In genomic region chr19:52177088-52177791, GRCm38 (mm10) we compare ENCODE assay signal across 13 mouse cellular contexts.
"Had no signal": no experiment of that assay in that cellular context is flagged by ENCODE, and none has a peak within 500 bp of the region (broad histone marks: within the 10 kb centered on the region; RNA-seq: fewer than 3 reads in every experiment).

No protein-coding gene starts in this region.

- ATAC-seq: liver, embryonic 12.5 days had no signal

- H3K27me3 ChIP-seq: kidney, embryonic 15.5 days; limb, embryonic 15.5 days; liver, embryonic 12.5 days; neural tube, embryonic 15.5 days had no signal

- H3K27ac ChIP-seq: kidney, embryonic 15.5 days; limb, embryonic 15.5 days; liver, embryonic 12.5 days; midbrain, embryonic 10.5 days; neural tube, embryonic 15.5 days had no signal

- H3K9me3 ChIP-seq: kidney, embryonic 15.5 days; limb, embryonic 15.5 days; liver, embryonic 12.5 days; midbrain, embryonic 10.5 days; neural tube, embryonic 15.5 days had no signal

- H3K36me3 ChIP-seq: kidney, embryonic 15.5 days; limb, embryonic 15.5 days; liver, embryonic 12.5 days; midbrain, embryonic 10.5 days; neural tube, embryonic 15.5 days had no signal

- H3K4me2 ChIP-seq: kidney, embryonic 15.5 days; limb, embryonic 15.5 days; liver, embryonic 12.5 days; lung, embryonic 14.5 days; neural tube, embryonic 15.5 days had no signal

- H3K4me1 ChIP-seq: kidney, embryonic 15.5 days; limb, embryonic 15.5 days; liver, embryonic 12.5 days; midbrain, embryonic 10.5 days; neural tube, embryonic 15.5 days had no signal

- H3K9ac ChIP-seq: kidney, embryonic 15.5 days; limb, embryonic 15.5 days; liver, embryonic 12.5 days; lung, embryonic 14.5 days; neural tube, embryonic 15.5 days had no signal

- DNase-seq: kidney, adult 2 months; kidney, postnatal 14 days; lung, embryonic 14.5 days; lung, postnatal 10 days; lung, postnatal 4 days; midbrain, embryonic 14.5 days; right cerebral cortex, postnatal 25 days had no signal

- H3K4me3 ChIP-seq: kidney, embryonic 15.5 days; limb, embryonic 15.5 days; liver, embryonic 12.5 days; midbrain, embryonic 10.5 days; myocyte; neural tube, embryonic 15.5 days had no signal
